Mouse (Mus musculus) heart, embryonic 12.5 days (tissue): ENCODE results near the gene Crebbp. TPM values are rescaled to one million over a fixed set of nuclear protein-coding genes. Genes with fewer than 3 reads are reported as not detected.

Experiments
- ATAC-seq: fragments of 200-750 bp; cut with Nextera tagmentation; 2 replicates; pipeline ENCODE4 v1.8.0; 2017; ENCODE audit warnings: moderate TSS enrichment, moderate library complexity; ENCODE audit not compliant: insufficient number of reproducible peaks, low FRiP score
- H3K27ac ChIP-seq: fragments of 300-500 bp; sonication (generic); 2 replicates; pipeline ENCODE4 v1.5.1; 2016; ENCODE audit warnings: mild to moderate bottlenecking, moderate library complexity; ENCODE audit not compliant: poor library complexity, severe bottlenecking
- H3K27me3 ChIP-seq: fragments of 300-500 bp; sonication (generic); replicated peaks from 2 replicates; pipeline ENCODE4 v1.6.1; 2016; ENCODE audit warnings: mild to moderate bottlenecking, moderate library complexity
- H3K36me3 ChIP-seq: fragments of 300-500 bp; sonication (generic); 2 replicates; pipeline ENCODE4 v1.6.1; 2016; ENCODE audit warnings: mild to moderate bottlenecking, moderate library complexity
- H3K4me1 ChIP-seq: fragments of 300-500 bp; sonication (generic); replicated peaks from 2 replicates; pipeline ENCODE4 v1.6.1; 2016; ENCODE audit warnings: mild to moderate bottlenecking
- H3K4me2 ChIP-seq: fragments of 300-500 bp; sonication (generic); 2 replicates; pipeline ENCODE4 v1.6.1; 2016; ENCODE audit warnings: mild to moderate bottlenecking, moderate library complexity
- H3K4me3 ChIP-seq: fragments of 300-500 bp; sonication (generic); 2 replicates; pipeline ENCODE4 v1.5.1; 2016; ENCODE audit warnings: mild to moderate bottlenecking
- H3K9ac ChIP-seq: fragments of 300-500 bp; sonication (generic); 2 replicates; pipeline ENCODE4 v1.6.1; 2016; ENCODE audit warnings: mild to moderate bottlenecking, moderate library complexity
- H3K9me3 ChIP-seq: fragments of 300-500 bp; sonication (generic); replicated peaks from 2 replicates; pipeline ENCODE4 v1.6.1; 2016; ENCODE audit warnings: mild to moderate bottlenecking, moderate library complexity
- WGBS: fragments of 180-500 bp; shearing (Covaris S2); methylation state at CpG from one replicate; pipeline ENCODE4 v1.1.7; 2016; 5-methylcytosine and 5-hydroxymethylcytosine counted together
- polyA plus RNA-seq: library from polyadenylated mRNA; unstranded; fragments of >200 nt; fragmentation: Nextera tagmentation; extraction: Ambion mirVana; gene quantifications from 2 replicates; pipeline ENCODE4 v1.2.1, GENCODE M21; 2016

Crebbp gene
- polyA plus RNA-seq, 1 experiment from 2014 or later: 23.2 TPM

- no peaks in the 10 kb centered on the region for H3K9me3 ChIP-seq
- peaks cover 46% of the 10 kb centered on the region for H3K4me1 ChIP-seq
- no peak overlapping the region for H3K4me2 ChIP-seq
- no peak overlapping the region for H3K4me3 ChIP-seq
- H3K27ac ChIP-seq: peak overlapping the region; percentile 83
- no peaks in the 10 kb centered on the region for H3K36me3 ChIP-seq
- no peak overlapping the region for H3K9ac ChIP-seq
- WGBS: 76% methylated on average over 4 of the region's 4 CpGs
- ATAC-seq: peak; percentile 57; the same call in 1 of the 2 replicates
- no peaks in the 10 kb centered on the region for H3K27me3 ChIP-seq
Observed at GRCm38 (mm10) chr16:4160246-4160897, 53.4 kb downstream of the Crebbp start.

GRCm38 (mm10) chr16:4153121-4153520 is 60.7 kb downstream of the Crebbp start:
- 89% methylated on average over 1 of the region's 1 CpGs for WGBS
- H3K9me3 ChIP-seq: no peaks in the 10 kb centered on the region
- peaks cover 24% of the 10 kb centered on the region for H3K4me1 ChIP-seq
- no peak overlapping the region for H3K4me3 ChIP-seq
- H3K9ac ChIP-seq: no peak overlapping the region
- no peak overlapping the region for H3K4me2 ChIP-seq
- H3K36me3 ChIP-seq: peaks cover 19% of the 10 kb centered on the region; the same call in 1 of the 2 replicates
- ATAC-seq: no peak
- H3K27me3 ChIP-seq: no peaks in the 10 kb centered on the region
- H3K27ac ChIP-seq: no peak overlapping the region

- H3K9ac ChIP-seq: no peak overlapping the region
- H3K27ac ChIP-seq: no peak overlapping the region
- H3K9me3 ChIP-seq: no peaks in the 10 kb centered on the region
- no peak for ATAC-seq
- H3K27me3 ChIP-seq: no peaks in the 10 kb centered on the region
- H3K4me2 ChIP-seq: no peak overlapping the region
- no peak overlapping the region for H3K4me3 ChIP-seq
- peaks cover 28% of the 10 kb centered on the region for H3K36me3 ChIP-seq
- WGBS: 74% methylated on average over 6 of the region's 6 CpGs
- H3K4me1 ChIP-seq: no peaks in the 10 kb centered on the region
Observed at GRCm38 (mm10) chr16:4138541-4138940, 75.3 kb downstream of the Crebbp start.

- Histone ChIP-seq H3K27me3 (no peaks in the 10 kb centered on the region), H3K4me1 (no peaks in the 10 kb centered on the region), H3K4me2 (no peak overlapping the region), H3K9me3 (no peaks in the 10 kb centered on the region), H3K4me3 (no peak overlapping the region), H3K9ac (no peak overlapping the region), H3K27ac (no peak overlapping the region), H3K36me3 (peaks cover 33% of the 10 kb centered on the region)
- no peak for ATAC-seq
- WGBS: 73% methylated on average over 1 of the region's 1 CpGs
Observed at GRCm38 (mm10) chr16:4133754-4134153, 80.0 kb downstream of the Crebbp start.

- Histone ChIP-seq H3K36me3 (peaks cover 47% of the 10 kb centered on the region), H3K9me3 (no peaks in the 10 kb centered on the region), H3K4me3 (no peak overlapping the region), H3K4me1 (no peaks in the 10 kb centered on the region), H3K27me3 (no peaks in the 10 kb centered on the region), H3K9ac (no peak overlapping the region), H3K4me2 (no peak overlapping the region), H3K27ac (no peak overlapping the region)
- WGBS: 87% methylated on average over 1 of the region's 1 CpGs
- no peak for ATAC-seq
Observed at GRCm38 (mm10) chr16:4128894-4129293, 84.9 kb downstream of the Crebbp start.

GRCm38 (mm10) chr16:4117072-4117471 is 96.7 kb downstream of the Crebbp start:
- WGBS: 34% methylated on average over 4 of the region's 4 CpGs
- no peak overlapping the region for H3K4me3 ChIP-seq
- peak; percentile 59 for ATAC-seq
- no peaks in the 10 kb centered on the region for H3K27me3 ChIP-seq
- peaks cover 9% of the 10 kb centered on the region for H3K4me1 ChIP-seq
- peak overlapping the region; percentile 18; the same call in 1 of the 2 replicates for H3K27ac ChIP-seq
- H3K4me2 ChIP-seq: no peak overlapping the region
- H3K9ac ChIP-seq: no peak overlapping the region
- peaks cover 81% of the 10 kb centered on the region for H3K36me3 ChIP-seq
- H3K9me3 ChIP-seq: no peaks in the 10 kb centered on the region

- ATAC-seq: no peak
- Histone ChIP-seq H3K4me1 (no peaks in the 10 kb centered on the region), H3K27me3 (no peaks in the 10 kb centered on the region), H3K9ac (no peak overlapping the region), H3K4me2 (no peak overlapping the region), H3K4me3 (no peak overlapping the region), H3K36me3 (peaks cover 67% of the 10 kb centered on the region), H3K9me3 (no peaks in the 10 kb centered on the region), H3K27ac (no peak overlapping the region)
- WGBS: 88% methylated on average over 2 of the region's 2 CpGs
Observed at GRCm38 (mm10) chr16:4100374-4100773, 113.4 kb downstream of the Crebbp start.

GRCm38 (mm10) chr16:4097521-4097920 is 116.3 kb downstream of the Crebbp start:
- Histone ChIP-seq H3K4me1 (no peaks in the 10 kb centered on the region), H3K9me3 (no peaks in the 10 kb centered on the region), H3K27ac (no peak overlapping the region), H3K36me3 (peaks cover 80% of the 10 kb centered on the region), H3K4me2 (no peak overlapping the region), H3K9ac (no peak overlapping the region), H3K4me3 (no peak overlapping the region), H3K27me3 (no peaks in the 10 kb centered on the region)
- no peak for ATAC-seq
- WGBS: 94% methylated on average over 1 of the region's 1 CpGs

- no peaks in the 10 kb centered on the region for H3K9me3 ChIP-seq
- no peak overlapping the region for H3K27ac ChIP-seq
- H3K4me2 ChIP-seq: no peak overlapping the region
- H3K36me3 ChIP-seq: peaks cover 85% of the 10 kb centered on the region
- no peak for ATAC-seq
- no peaks in the 10 kb centered on the region for H3K27me3 ChIP-seq
- no peaks in the 10 kb centered on the region for H3K4me1 ChIP-seq
- no peak overlapping the region for H3K4me3 ChIP-seq
- no peak overlapping the region for H3K9ac ChIP-seq
Observed at GRCm38 (mm10) chr16:4096898-4097297, 116.9 kb downstream of the Crebbp start.

GRCm38 (mm10) chr16:4096141-4096540 is 117.7 kb downstream of the Crebbp start:
- ATAC-seq: no peak
- Histone ChIP-seq H3K4me2 (no peak overlapping the region), H3K36me3 (peaks cover 88% of the 10 kb centered on the region), H3K4me3 (no peak overlapping the region), H3K27ac (no peak overlapping the region), H3K27me3 (no peaks in the 10 kb centered on the region), H3K9ac (no peak overlapping the region), H3K9me3 (no peaks in the 10 kb centered on the region), H3K4me1 (no peaks in the 10 kb centered on the region)
- 94% methylated on average over 3 of the region's 3 CpGs for WGBS

GRCm38 (mm10) chr16:4087214-4087913 is 126.4 kb downstream of the Crebbp start:
- no peak for ATAC-seq
- H3K4me1 ChIP-seq: no peaks in the 10 kb centered on the region
- no peak overlapping the region for H3K4me3 ChIP-seq
- no peaks in the 10 kb centered on the region for H3K27me3 ChIP-seq
- H3K4me2 ChIP-seq: no peak overlapping the region
- H3K9ac ChIP-seq: no peak overlapping the region
- H3K9me3 ChIP-seq: no peaks in the 10 kb centered on the region
- peaks cover 84% of the 10 kb centered on the region for H3K36me3 ChIP-seq
- no peak overlapping the region for H3K27ac ChIP-seq
- 89% methylated on average over 8 of the region's 8 CpGs for WGBS
